Mouse (Mus musculus) embryonic fibroblast, embryonic 13.5 days (primary cell): ENCODE data around the gene Cd300lb.

Experiments
- CTCF ChIP-seq: IDR thresholded peaks from 2 replicates; pipeline ENCODE4 v1.5.1; 2011; ENCODE audit warnings: mild to moderate bottlenecking, control low read depth, low read length, moderate library complexity, borderline replicate concordance; ENCODE audit not compliant: insufficient read depth
- POLR2A ChIP-seq: IDR thresholded peaks from 2 replicates; pipeline ENCODE4 v1.6.1; 2011; ENCODE audit warnings: low read depth, mild to moderate bottlenecking, control low read depth, low read length, moderate library complexity

GRCm38 (mm10) chr11:114907567-114907966 lies 26.6 kb downstream of the Cd300lb start:
- TF ChIP-seq CTCF (no peak), POLR2A (no peak)
